Mouse (Mus musculus): ENCODE measurements around the gene Osgep.
"Not testable (repeated sequence)": the region's sequence is repeated elsewhere in the genome, so short reads cannot be mapped to it uniquely, and the experiment has no call there.

Gene Osgep

DNA sequence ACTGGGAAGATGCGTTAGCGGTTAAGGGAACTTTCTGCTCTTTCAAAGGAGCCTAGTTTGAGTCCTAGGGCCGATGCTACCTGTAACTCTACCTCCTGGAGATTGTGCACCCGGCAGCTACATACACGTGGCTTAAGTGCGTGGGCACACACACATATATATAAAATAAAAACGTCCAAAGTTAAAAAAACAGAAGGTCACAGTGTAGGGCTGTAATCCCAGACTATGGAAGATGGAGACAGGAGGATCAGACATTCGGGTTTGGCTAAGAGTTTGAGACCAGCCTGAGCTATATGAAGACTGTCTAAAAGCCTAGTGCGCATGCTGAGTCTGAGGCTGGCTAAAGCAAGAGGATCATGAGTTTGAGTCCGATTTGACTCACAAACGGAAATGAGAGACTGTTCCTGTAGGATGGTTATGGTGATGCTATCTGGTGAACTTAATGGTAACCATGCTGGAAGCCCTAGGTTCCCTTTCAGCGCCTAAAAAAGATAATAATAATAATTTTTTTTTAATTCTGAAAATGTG lies 6.9 kb upstream of the Osgep start:
- DNase-seq (ENCODE audit: low spot score in 2 of 2): no peak

- DNase-seq (ENCODE audit: low spot score in 2 of 2): peak; percentile 99
These were observed 6.2 kb upstream of the Osgep start, which contains the start of the genes Pip4p1 and Pnp for GRCm38 (mm10) chr14:50930754-50931492. Gene Pip4p1, minus strand, starts transcription at chr14:50930856. Gene Pnp, plus strand, starts transcription at chr14:50931082.

DNA sequence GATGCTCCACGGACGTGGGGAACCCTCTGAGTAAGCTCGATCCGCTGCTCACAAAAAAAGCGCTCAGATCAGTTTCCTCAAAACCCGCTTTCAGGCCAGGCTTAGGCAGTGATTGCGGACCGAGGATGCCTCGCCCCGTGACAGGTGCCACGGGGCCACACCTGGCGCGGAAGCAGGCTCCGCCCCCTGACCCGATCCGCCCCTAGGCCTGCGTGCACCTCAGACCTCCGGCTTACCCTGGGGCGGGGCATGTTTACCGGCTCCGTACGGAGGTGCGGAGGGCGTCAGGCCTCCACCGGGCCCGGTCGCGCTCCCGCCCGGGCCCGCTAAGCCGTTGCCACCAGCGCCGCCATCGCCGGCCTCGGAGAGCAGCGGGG lies 5.7 kb upstream of the Osgep start:
- peak; percentile 73 to 79 for DNase-seq (ENCODE audit: low spot score in 2 of 2)

GRCm38 (mm10) chr14:50929951-50930350 lies 5.3 kb upstream of the Osgep start:
- DNase-seq (ENCODE audit: low spot score in 2 of 2): peak; percentile 66 to 75

DNA sequence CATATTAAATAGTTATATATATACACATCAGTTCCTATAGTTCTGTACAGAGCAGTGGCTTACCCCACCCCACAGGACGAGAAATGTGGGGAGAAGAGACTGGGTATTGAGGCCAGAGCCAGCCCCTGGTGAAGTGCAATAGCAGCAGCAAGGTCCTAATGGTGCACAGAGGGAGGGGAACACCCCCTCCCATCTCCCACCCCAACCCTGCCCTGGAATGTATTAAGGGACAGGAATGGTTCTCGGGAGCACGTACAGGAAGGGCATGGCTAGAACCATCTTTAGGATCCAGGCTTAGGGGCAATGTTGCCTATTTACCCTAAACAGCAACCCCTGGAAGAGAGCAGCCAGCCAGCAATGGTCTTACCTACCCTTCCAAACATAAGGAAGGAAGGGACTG lies 2.7 kb upstream of the Osgep start:
- DNase-seq (ENCODE audit: low spot score in 2 of 2): no peak

DNA sequence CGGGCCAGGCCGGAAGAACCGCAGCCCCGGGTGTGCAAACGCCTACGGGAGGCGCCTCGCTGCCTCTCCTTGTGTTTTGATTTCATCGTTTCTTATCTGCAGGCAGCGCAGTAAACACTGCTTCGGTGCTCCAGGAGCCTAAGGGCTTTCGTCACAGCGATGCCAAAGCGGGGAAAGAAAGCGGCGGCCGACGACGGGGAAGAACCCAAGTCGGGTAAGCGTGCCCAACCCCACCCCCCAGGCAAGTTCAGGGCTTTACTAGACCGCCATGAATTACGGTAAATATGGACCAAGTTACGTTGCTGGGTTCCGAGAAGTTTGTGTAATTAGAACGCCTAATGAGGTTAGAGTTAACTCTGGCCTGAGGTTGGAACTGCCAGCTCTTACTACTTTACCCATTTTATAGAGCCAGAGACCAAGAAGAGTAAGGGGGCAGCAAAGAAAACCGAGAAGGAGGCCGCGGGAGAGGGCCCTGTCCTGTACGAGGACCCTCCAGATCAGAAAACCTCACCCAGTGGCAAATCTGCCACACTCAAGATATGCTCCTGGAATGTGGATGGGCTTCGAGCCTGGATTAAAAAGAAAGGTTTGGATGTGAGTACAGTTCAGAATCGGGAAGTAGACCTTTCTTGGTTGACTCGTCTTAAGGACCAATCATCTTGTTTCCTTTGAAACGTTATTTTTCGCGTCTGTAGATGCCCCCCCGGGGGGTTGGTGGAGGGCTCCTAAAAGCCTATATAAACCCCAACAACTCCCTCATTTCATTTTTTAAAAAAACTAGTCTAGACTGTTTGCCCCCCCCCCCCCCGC lies 623 bp upstream of the Osgep start:
- DNase-seq (ENCODE audit: low spot score in 2 of 2): no peak

GRCm38 (mm10) chr14:50923437-50923836 lies 1.3 kb downstream of the Osgep start:
- not testable (repeated sequence) for DNase-seq (ENCODE audit: low spot score in 2 of 2)

DNA sequence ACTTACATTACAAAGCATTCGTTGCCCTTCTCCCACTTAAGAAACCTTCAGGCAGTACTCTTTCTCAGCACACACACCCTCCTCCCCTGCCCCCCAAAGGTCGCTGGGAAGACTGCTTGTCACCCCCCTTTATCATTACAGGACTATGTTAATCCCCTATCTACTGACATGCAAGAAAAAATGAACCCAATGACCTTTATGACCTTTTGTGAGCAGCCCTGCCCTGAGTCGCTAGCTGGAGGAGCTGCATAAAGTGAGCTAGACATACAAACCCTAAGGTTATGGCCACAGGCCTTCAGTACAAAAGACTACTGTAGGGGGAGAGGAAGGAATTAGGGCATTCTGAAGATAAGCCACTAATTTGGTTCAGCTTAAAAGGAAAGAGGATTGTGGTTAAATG lies 13.3 kb downstream of the Osgep start:
- DNase-seq (ENCODE audit: low spot score in 2 of 2): no peak

GRCm38 (mm10) chr14:50908126-50908525 lies 16.6 kb downstream of the Osgep start:
- no peak for DNase-seq (ENCODE audit: low spot score in 2 of 2)

DNA sequence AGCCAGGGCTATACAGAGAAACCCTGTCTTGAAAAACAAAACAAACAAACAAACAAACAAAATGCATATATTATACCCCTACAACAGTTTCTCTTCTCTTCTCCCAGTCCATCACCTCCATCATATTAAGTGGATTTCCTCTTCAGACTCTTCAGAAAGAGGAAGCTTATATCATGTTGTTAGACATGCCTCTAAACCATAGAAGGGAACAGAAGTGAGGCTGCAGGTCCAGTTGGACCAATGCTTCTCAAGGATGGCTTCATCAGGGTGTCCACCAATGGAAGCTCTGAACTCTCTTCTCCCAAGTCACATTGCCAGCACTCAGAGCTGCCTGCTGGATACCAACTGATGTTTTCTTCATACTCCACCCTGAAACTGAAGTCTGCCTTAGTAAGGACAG lies 19.4 kb downstream of the Osgep start:
- DNase-seq (ENCODE audit: low spot score in 2 of 2): not testable (repeated sequence)

GRCm38 (mm10) chr14:50904828-50905129 lies 19.9 kb downstream of the Osgep start:
- DNase-seq (ENCODE audit: low spot score in 2 of 2): no peak

DNA sequence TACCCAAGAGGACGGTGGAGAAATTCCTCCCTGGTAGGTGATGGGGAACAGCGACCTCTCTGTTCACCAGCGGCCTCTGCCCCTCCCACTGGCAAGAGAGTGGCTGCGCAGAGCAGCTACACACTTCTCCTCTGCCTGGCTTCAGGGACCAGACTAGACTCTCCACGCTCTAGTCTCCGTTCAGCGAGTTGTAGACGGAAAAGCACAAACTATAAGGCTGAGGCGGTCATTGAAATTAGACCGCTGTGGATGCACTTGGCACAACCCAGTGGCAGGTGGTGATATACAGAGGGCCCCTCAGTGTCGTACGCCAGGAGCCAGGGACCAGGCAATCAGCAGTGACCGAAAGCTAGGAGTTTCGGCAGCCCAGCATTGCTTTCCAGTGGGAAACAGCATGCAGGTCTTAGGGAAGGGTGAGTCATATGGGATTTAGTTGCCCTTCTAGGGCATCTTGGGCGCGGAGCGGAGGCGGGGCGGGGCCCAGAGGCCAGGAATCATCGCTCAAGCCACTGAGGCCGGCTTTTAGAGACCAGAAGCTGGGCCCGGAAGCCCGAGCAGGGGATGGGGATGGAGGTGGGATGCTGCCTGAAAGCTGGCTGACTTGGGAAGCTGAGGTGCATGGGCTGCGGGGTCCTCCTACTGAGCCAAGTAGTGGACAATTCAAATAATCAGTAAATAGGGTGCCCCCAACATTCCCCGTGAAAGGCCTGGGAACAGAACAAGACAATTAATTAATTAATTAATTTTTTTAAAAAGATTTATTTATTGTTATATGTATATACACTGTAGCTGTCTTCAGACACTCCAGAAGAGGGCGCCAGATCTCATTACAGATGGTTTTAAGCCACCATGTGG lies 20.5 kb downstream of the Osgep start:
- DNase-seq (ENCODE audit: low spot score in 2 of 2): no peak

DNA sequence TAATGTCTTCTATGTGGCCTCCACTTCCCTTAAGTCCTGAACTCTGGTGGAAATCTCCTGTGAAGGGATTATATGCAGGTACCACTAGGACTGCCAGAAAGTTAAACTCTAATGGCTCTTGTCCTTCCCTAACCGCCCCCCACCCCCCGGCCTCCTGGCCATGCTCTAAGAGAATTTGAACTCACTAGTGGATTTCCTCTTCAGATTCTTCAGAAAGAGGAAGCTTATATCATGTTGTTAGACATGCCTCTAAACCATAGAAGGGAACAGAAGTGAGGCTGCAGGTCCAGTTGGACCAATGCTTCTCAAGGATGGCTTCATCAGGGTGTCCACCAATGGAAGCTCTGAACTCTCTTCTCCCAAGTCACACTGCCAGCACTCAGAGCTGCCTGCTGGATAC lies 26.7 kb downstream of the Osgep start:
- not testable (repeated sequence) for DNase-seq (ENCODE audit: low spot score in 2 of 2)

DNA sequence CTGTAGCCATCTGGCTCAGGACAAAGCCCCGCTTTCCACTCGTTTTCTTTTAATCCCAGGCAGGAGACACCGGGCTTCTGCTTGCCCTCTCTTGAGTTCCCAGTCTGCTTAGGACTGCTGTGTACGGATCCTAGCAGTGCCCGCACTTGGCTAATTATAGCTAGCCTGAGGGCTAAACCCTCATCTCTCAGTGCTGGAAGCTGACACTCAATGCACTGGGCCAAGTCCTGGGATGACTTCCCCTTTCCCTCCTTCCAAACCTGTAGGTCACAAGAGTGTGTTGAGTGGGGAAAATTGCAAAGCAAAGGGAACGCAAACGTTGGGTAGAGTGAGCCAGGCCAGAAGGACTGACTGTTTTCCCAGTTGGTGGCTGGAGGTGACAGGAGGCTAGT lies 27.3 kb downstream of the Osgep start, which contains the start of gene Klhl33:
Gene Klhl33 (minus strand): TSS at position 134 of the 392 bp plus-strand sequence.
- DNase-seq (ENCODE audit: low spot score in 2 of 2): no peak

DNA sequence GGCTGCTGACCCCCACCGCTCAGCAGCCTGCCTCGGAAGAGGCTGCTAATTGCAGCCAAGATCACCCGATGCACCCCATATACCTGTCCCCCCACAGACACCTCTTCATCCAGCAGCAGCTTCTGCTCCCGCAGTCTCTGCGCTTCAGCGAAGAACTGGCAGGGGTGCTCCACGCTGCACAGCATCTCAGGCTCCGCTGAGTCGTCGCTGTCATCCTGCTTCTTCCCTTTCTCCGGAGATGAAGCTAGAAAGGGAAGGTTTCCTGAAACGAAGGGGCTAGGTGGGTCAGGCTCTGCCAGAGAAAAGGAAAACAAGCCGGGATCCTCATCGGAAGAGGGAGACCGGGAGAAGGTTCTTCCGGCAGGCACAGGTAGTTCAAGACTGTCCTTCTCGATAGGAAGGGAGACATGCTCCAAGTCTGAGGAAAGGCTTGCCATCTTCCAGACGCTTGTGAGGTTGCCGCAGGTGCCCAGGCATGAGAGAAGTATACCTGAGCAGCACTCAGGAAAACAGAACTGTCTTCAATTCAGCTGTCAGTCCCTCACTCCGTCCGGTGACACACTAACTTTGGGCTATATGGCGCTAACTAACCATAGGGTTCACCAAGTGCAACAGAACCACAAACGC lies 27.8 kb downstream of the Osgep start:
- no peak for DNase-seq (ENCODE audit: low spot score in 2 of 2)

GRCm38 (mm10) chr14:50895985-50896746 lies 28.5 kb downstream of the Osgep start:
- peak in 1 of 2 experiments; percentile 29 for DNase-seq (ENCODE audit: low spot score in 2 of 2)

DNA sequence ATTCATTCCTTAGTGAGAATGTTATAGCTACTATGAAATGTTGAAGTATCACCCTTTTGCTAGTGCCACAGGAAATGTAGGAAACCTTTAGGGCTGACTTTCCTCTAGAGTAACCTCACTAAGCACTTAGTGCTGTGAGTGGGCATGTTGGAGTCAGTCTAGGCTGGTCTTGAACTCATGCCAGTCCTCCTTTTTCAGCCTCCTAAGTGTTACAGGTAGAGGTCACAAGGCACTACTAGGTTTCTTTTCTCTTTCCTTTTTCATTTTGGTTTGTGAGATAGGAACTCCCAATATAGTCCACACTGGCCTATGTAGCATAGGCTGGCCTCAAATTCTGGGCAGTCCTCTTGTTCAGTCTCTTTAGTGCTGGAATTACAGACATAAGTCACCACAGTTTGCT lies 29.3 kb downstream of the Osgep start:
- DNase-seq (ENCODE audit: low spot score in 2 of 2): no peak

DNA sequence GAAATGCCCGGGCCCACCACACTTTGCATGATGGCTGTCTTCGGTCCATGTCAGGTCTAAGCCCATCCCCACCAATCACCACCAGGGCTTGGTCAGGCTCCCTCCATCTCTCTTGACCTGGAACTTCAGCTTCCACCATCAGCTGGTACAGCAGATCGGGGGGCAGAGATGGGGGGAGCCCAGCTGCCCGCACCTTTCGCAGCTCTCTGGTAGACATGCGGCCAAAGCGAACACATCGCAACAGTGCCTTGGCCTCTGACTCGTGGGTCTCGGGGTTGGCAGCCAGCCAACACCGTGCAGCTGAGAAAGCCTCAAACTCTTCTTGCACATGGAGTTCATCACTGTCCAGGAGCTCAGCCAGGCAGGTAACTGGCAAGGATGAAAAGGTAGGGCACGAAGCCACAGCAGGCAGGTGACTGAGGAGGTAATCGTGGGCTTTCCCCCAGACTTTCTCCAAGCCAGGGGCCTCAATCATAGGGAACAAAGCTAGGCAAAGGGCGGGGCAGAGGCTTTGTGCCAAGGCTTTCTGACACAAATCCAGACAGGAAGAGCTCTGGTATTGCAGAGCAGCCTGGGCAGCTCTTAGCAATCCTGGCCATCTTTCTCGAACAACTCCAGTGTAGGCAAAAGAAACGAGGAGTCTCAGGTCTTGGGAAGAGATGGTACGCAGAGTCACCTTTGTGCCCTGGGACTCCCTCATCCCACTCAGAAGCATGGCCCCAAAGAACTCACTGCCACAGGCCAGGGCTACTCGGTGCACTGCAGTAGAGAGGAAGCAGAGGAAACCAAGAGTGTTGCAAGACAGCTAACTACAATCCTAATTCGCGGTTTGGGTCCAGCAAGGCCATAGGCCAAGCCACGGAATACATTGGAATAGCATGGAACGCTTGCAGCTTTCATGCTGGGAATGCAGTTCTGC lies 31.9 kb downstream of the Osgep start:
- no peak for DNase-seq (ENCODE audit: low spot score in 2 of 2)

GRCm38 (mm10) chr14:50892091-50892490 lies 32.6 kb downstream of the Osgep start:
- DNase-seq (ENCODE audit: low spot score in 2 of 2): no peak

DNA sequence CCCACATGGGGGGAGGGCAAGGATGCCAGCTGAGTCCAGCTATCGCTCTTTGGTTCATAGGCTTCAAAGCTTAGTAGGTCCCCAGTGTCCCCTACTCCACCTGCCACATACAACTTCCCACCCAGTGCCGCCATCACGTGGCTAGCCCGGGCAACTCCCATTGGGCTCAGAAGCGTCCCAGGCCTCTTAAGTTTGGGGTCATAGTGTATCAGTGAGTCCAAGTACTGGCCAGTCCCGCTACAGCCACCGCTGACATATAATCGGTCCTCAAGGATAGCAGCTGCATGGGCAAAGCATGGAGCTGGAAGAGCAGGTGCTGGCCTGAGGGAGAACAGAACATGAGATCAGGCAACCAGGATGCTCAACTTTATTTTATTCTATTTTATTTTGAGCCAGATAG lies 33.1 kb downstream of the Osgep start:
- DNase-seq (ENCODE audit: low spot score in 2 of 2): no peak
